Mouse (Mus musculus): ENCODE data around the gene E130114P18Rik.

Gene E130114P18Rik

DNA sequence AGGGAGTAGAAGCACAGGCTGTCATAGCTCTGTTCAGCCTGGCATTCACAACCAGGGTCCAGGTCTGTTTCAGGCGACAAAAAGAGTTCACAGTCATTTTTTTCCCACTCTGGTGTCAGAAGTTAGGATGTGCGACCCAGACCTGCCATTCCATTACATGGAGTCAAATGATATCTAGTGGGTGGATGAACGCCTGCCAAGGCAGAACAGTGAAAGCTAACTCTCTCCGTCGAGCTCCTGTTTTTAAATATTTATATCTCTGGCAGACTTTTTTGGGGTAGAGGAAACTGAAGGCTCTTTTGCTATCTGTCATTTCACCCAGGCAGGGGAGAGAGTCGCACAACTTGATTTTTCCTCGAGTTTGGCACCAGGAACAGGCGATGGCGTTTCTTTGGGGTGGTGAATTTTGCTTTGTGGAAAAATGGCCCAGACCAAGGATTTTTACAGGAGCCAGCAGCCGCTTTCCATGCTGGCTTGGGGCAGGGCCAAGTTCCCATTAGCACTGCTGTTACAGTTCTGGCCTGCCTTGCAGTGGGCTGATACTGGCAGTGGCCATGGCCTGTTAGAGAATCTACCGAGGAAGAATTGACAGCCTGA lies 166.5 kb downstream of the E130114P18Rik start:
- intact Hi-C loops (cut with DNase I) = no loop called here

DNA sequence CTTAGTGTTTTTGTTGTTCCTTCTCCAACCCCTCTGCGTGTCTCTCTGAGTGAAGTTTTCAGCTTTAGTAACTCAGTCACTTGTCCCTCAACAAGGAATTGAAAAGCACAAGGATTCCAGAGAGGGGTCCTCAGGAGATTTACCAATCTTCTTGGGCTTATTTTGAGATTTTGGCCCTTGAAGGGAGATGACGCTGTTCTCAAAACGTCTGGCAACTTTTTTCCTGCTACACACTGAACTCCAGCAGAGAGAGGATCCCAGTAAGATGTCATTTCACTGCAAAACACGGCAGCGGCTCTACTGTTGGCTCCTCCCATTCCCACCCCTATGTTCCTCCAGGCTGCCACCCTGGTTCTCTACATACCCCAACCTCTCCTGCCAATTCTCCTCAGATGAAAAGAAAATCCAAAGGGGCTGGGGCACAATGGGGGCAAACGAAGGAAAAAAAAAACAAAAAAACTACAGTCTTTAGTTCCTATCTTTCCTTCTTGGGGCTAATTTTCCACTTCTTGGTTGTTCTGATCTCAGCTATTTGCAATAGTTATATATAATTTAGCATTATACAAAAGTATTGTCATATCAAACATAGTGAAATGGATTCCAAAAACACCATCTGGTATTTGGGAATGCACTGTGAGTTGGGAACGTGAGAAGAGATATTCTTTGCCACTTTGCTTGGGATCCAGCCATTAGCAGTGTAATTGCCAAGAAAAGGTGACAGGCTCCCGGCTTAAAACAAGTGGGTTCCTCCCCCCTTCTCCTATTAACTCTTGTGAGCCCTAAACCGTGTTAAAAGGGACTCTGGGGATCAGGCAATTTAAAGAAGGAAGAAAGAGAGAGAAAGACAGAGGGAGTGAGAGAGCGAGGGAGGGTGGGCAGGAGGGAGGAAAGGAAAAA lies 167.8 kb downstream of the E130114P18Rik start:
- intact Hi-C loops (cut with DNase I) = no loop called here

DNA sequence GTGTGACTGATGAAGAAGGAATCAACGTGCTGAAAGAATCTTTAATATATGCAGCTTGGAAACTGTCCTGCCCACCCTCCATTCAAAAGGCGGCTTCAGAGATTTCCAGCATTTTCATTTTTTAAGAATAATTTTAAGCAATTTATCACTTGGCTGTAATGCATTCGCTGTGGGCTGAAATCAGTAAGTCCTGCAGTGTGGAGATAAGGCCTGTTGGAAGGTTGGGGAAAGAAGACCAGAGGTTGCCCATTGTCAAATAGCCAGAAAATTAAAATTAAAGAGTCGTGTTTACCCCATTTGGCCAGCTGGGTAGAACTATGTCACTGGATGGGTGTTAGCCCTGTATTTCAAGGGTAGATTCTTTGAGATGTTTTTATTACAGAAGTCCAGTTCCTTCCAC lies 168.5 kb downstream of the E130114P18Rik start:
- intact Hi-C loops (cut with DNase I) = no loop called here

DNA sequence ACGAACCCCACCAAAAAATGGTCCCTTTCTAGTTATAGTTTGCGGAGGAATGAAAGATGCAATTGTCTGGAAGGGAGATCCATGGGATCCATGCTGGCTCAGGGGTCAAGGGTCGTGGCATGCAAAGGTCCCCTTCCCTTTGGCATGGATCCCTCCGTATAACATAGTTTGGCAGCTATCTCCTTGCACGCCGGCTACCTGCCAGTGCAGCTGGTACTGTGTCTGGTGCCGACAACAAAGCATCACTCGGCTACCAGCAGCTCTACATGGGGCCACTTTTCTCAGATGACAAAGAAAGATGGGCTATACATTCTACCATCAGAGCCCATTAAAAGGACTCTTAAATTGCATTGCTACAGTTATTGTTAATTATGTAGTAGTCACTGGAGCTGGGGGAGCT lies 169.2 kb downstream of the E130114P18Rik start:
- intact Hi-C loops (cut with DNase I) = no loop called here

DNA sequence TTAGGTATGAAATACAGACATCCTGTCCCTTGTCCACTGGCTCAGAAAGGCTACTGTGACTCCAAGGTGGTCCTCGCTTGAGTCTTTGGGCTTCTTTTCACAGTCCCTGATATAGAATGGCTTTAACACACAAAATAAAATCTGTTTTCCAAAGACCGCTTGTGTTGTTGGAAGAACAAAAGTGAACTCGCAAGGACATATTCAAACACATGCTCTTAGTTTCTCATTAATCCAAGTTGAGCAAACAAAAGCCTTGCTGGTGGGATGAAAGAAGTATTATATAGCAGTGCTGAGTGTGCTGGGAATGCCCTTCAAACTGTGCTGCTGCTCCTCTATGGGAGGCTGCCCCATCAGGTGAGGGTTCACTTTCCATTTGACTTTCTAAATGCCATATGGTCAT lies 169.7 kb downstream of the E130114P18Rik start:
- intact Hi-C loops (cut with DNase I) = no loop called here

DNA sequence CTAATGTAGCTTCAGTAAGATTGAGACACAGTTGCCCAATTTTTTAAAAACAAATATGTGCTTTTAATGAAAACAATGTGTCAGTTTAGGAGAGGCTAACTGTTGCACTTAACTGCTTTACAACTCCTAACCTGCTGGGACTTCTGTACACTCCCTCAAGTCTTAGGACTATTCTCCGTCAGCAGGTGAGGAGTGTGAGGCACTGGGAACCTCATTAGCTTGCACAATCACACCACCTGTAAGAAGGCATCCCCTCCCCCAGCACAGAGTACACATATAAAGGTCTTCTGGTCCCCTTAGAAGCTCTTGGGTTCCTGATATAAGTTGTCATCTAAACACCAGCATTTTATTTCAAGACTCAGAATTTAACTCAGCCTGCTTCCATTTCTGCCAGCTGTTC lies 170.7 kb downstream of the E130114P18Rik start:
- intact Hi-C loops (cut with DNase I) = no loop called here

DNA sequence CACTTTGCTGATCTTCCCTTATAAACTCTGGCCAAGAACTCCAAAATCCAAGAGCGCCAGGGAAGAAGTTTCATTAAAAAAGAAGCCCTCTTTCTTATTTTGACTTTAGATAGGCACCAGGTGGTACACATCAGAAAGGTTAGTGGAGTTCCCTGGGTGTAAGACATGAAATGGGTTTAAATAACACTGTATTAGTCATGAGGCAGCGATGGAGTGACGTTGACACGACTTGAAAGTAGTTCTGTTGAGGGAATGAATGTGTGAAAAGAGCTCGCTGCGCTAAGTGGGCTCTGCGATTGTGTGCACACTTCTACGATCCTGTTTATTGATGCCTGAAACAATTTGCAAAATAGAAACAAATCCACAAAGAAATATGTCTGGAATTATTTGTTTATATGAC lies 171.4 kb downstream of the E130114P18Rik start:
- intact Hi-C loops (cut with DNase I) = no loop called here

DNA sequence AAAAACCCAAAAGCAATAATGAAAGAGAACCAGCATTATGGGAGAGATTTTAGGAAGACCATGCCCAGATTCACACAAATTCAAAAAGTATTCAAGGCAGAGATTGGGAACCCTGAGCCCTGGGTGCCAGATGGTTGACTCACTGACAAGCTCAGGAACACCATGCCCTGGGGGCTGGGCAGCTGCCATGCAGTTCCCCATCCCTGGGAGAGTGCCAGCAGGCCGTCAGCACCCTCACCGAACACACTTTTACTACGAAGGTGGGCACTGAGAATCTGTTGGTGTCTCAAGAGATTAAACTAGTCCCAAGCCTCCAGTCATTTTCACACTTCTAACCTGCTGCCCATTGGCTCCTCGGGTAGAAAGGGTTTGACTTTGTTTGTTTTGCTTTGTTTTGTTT lies 175.3 kb downstream of the E130114P18Rik start:
- intact Hi-C loops (cut with DNase I) = no loop called here

DNA sequence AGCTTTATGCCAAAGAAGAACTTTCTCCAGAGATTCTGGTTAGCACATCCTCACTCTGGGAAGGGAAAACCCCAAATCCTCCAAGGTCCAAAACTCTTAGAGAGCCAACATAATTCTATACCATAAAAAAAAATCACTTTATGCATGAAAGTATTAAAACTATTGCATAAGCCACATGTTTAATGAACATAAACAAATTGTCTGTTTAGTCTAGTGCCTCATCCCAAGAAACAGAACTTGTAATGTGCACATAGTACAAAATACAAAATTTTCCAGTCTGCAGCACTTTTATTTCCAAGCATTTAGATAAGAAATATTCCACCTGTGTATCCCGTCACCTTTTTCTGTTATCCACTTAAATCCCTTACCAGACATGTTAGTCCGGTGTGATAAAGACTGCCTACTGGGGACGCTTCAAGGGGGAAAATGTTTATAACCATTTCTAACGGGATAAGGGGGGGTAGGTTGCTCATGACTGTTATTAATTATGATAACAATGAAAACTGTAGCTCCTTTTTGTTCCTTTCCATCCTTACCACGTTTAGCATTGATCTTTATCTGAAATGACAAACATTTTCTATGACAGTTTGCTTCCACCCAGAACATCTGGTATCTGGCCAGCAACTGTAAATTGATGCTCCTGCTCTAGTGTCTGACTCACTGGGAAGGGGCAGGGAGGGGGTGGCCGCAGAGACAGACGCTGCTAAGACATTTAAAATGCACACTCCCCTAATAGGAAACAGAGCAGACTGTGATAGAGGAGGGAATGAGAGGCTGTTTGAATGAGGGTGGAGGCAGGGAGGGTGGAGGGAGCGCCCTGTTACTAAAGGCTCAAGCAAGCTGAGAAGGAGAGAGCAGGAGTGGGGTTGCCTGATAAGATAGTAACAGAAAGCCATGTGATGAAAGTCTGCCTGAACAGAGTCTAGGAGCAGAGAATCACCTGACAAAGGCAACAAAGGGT lies 176.7 kb downstream of the E130114P18Rik start:
- intact Hi-C loops (cut with DNase I) = no loop called here

DNA sequence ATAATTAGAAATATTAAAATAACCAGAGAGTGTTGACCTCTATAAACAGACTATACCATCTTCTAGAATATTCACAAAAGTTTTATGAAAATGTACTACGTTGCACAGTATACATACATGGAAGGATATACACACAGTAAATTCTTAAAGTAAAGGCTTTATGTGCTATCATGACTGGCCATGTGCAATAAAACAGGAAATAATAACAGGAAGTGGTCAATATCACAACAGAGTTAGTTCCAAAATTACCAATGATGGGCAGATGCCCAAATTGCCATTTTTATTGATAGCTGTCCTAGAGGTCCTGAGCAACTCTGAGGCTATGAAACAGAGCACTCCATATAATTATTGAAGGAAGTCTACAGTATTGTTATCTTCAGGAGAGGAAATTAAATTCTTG lies 180.4 kb downstream of the E130114P18Rik start:
- intact Hi-C loops (cut with DNase I) = no loop called here

DNA sequence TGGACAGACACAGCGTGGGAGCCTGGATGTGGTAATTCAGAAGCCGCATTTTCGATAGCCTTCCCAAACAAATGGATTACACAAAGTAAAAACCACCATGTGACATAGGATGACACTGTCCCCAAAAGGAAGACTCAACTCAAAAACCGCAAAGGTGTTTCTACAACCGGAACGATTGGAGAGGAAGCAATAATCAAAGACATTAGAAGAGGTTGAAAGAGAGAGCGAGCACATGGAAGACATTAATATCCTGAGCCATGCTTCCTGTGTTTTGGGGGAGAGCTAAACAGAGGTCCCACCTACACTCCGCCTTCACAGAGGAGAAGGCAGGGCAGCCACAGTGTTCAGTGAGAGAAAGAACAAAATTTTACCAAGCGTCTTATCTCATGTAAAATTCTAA lies 181.5 kb downstream of the E130114P18Rik start:
- intact Hi-C loops (cut with DNase I) = no loop called here

DNA sequence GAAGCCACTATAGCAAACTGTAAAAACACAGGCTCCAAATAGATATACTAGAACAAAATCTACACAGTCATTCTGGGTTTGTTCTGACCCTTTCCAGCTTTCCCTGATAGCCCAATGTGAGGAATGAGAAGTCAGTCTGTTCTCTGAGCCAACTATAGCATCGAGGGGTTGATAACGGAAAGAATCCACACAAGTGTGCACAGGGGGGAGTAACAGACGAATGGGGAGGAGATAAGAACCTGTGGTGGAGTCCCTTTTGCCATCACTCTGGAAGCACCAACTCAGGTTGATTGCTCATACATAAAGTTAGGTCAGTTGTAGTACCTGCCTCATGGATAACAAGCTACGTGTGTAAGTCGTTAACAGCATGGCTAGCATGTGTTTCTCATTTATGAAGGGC lies 184.0 kb downstream of the E130114P18Rik start:
- intact Hi-C loops (cut with DNase I) = no loop called here

DNA sequence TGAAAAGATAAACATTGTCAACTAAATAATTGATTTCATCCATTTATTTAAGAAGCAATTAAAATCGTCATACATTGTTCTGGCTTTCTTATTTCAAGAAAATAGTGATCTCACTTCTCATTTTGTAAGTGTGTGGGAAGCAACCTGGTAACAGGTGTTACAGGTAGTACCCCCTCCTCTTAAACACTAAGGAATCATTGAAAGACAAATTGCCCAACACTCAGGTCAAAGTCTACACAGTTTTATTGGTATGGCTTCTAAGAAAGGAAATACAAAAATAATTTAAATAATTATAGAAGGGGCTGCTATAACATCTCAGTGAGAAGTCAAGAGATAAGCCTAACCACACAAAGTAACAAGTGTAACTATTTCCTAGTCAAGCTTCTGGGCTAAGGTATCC lies 188.1 kb downstream of the E130114P18Rik start:
- intact Hi-C loops (cut with DNase I) = no loop called here

DNA sequence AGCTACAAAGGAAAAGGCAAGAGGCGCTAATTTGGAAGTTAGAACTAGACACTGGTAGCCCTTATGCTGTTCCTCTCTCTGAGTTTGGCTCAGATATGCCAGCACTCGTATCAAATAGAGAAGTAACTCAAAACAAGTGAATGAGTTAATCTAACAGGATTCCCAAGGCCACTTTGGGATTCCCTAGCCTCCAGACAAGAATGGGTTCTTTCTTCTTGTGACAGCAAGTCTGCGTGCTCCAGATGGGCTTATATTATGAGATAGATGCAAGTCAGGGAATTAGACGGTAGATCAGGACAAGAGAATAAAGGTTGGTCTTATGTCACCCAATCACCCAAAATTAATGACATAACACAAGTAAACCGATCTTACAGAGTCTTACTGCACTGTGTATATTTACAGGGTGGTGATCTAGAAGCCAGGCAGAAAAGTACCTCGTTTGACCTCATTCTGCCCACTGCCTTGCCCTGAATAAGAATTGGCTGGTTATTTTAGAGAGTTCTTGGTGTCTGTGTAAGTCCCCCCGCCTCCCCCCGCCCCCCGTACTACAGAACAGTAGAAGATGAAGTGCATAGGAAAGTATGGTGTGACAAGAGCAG lies 190.4 kb downstream of the E130114P18Rik start:
- intact Hi-C loops (cut with DNase I) = no loop called here

DNA sequence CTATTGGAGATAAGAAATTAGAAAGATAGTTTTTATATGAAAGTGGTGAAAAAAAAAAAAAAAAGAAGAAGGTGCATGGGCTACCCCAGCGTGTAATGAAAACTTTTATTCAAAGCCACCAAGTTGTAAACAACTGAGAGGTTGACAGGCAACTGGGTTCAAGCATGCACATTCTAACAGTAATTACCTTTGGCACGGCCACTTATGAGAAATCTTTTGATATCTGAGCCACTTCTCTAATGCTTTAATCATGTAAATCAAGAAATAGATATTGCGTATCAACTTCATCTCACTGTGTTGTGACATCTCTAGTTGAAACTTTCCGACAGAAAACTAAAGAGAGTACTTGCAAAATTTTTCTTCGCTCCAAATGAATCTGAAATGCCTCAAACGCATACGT lies 192.7 kb downstream of the E130114P18Rik start:
- intact Hi-C loops (cut with DNase I) = no loop called here

DNA sequence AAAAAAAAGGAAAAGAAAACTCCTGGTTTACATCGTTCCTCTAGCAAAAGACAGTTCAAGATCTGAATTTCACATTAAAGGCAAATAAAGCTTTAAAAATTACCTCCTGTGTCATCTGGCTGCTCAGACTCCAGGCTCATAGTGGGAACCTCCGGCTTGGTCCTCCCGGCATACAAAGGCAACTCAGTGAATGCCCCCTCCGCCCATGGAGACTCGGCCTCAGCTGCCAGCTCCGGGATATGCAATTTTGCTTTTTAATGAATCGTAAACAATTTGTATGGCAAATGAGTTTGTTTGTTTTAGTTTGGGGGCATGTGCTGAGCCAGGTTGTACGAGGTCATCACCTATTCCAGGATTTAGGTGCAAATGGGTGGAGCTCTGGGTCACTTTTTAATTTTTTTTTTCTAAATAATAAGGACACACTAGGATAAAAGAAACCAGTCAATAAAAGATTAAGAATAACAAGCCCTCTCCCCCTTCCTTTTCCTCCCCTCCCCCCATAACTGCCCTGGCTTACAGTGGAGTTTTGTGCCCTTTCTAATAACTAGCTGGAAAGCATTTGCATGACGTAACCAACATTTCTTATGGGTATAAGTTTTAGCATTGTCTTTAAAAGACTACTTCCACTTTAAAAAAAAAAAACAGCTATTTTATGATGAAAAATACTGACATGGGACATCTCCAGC lies 193.3 kb downstream of the E130114P18Rik start:
- intact Hi-C loops (cut with DNase I) = no loop called here

DNA sequence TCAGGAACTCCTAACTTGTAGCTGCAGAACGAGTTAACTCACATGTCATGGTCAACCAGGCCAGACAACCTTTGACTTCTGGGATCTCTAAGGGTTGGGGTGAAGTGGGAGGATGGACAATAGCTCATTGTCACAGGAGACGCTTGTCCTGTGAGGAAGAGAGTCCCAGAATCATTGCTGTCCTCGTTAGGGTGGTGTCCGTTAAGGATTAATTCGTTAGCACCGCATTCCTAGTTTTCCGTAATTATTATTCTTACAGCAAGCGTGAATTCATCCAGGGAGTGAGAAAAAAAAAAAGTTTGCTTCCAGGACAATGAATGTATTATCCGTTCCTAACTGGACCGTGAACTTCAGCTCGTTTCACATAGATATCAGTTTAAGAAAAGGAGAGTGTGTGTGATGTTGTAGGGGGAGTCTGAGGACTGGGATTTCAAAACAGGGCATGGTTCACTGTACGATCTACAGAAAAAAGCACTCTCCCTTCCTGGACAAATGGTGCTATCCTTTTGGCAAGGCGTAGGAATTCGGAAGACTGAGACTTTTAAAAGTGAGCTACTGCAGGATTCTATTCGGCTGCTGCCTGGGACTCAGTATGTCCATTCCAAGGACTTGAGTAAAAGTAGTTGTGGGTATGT lies 195.0 kb downstream of the E130114P18Rik start:
- intact Hi-C loops (cut with DNase I) = no loop called here

DNA sequence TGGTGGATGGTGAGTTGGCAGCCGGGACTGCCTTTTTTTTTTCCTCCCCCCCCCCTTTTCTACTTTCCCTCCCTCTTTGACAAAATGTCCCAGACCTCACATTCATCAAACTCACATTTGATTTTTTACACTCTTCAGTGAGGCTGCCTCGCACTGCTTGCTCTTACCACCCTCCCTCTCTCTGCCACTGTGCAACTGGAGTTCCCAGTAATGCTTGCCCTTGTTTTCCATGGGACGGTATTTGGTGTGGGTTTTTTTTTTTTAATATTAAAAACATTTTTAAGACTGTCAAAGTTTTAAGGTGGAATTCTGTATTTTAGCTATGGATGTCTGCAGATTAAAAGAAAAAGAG lies 195.8 kb downstream of the E130114P18Rik start:
- intact Hi-C loops (cut with DNase I) = no loop called here

DNA sequence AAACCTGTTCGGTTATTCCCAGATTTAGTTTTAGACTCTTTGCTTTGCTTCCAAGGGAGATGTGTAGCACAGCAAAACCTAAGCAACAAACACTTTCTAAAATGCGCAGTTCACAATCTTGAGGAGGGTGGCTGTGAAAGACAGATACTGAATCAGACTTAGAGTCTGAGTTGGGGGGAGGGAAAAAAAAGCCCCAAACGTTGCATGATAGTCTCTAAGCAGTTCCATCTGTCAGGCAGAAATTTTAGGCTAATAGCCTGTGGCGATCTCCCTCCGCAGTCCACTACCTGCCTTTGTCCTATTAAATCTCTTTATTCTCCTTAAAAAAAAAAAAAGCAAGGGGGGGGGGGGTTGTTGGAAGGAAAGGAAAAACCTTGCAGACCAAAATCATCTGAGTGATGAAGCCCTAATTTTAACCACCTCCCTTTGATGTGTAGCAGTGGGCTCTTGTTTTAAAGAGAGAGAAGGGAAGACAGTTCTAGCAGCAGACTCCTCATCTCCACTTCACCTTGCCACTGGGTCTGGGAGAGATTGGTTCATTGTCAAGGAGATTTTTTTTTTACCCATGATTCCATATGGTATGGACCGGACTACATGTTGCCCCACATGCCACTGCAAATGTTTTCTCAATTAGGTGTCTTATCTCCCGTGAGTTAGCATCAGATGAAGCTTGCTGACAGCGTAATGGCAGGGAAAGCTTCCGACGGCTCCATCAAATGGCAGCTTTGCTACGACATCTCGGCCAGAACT lies 196.4 kb downstream of the E130114P18Rik start:
- intact Hi-C loops (cut with DNase I) = no loop called here

DNA sequence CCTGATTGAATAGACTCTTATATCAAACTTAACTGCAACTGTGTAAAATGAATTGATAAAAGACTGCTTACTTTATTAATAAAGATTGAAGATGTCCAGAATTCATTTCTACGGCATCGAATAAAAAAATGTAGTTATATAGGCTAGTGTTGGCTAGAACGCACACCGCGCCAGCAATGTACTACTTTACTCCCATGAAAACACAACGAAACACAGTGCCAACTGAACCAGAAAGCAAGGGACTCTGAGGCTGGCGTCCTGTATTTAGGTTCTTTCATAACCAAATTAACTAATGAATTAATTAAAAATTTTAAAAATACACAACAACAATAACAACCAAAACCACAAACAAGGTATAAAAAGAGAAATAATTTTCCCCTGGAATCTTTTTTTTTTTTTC lies 197.0 kb downstream of the E130114P18Rik start:
- intact Hi-C loops (cut with DNase I) = no loop called here

All from adrenal gland (tissue).